Mouse (Mus musculus) midbrain, embryonic 16.5 days (tissue): ENCODE results near the gene Fam71a. TPM values are rescaled to one million over a fixed set of nuclear protein-coding genes. Genes with fewer than 3 reads are reported as not detected.
A peak's percentile ranks its signal among the peaks of the same experiment; 100 is the strongest.

Experiments used
- ATAC-seq: fragments of 200-750 bp; cut with Nextera tagmentation; 2 replicates; pipeline ENCODE4 v1.8.0; 2017; ENCODE audit warnings: moderate TSS enrichment
- H3K27ac ChIP-seq: fragments of 300-500 bp; sonication (generic); 2 replicates; pipeline ENCODE4 v1.5.1; 2014; ENCODE audit warnings: mild to moderate bottlenecking, low read length, mixed read lengths
- H3K27me3 ChIP-seq: fragments of 300-500 bp; sonication (generic); 2 replicates; pipeline ENCODE4 v1.6.1; 2014; ENCODE audit warnings: low read depth, low read length, mixed read lengths; ENCODE audit not compliant: control insufficient read depth, insufficient read depth
- H3K36me3 ChIP-seq: fragments of 300-500 bp; sonication (generic); 2 replicates; pipeline ENCODE4 v1.6.1; 2014; ENCODE audit warnings: mild to moderate bottlenecking, low read length, moderate library complexity, mixed read lengths; ENCODE audit not compliant: control insufficient read depth, insufficient read depth
- H3K4me1 ChIP-seq: fragments of 300-500 bp; sonication (generic); 2 replicates; pipeline ENCODE4 v1.6.1; 2014; ENCODE audit warnings: mild to moderate bottlenecking, low read length, mixed read lengths; ENCODE audit not compliant: control insufficient read depth, insufficient read depth
- H3K4me2 ChIP-seq: fragments of 300-500 bp; sonication (generic); 2 replicates; pipeline ENCODE4 v1.6.1; 2014; ENCODE audit warnings: mild to moderate bottlenecking, low read length, mixed read lengths
- H3K4me3 ChIP-seq: fragments of 300-500 bp; sonication (generic); 2 replicates; pipeline ENCODE4 v1.5.1; 2014; ENCODE audit warnings: low read depth, mild to moderate bottlenecking, low read length, moderate library complexity, mixed read lengths
- H3K9ac ChIP-seq: fragments of 300-500 bp; sonication (generic); 2 replicates; pipeline ENCODE4 v1.6.1; 2014; ENCODE audit warnings: low read depth, low read length, mixed read lengths
- H3K9me3 ChIP-seq: fragments of 300-500 bp; sonication (generic); replicated peaks from 2 replicates; pipeline ENCODE4 v1.6.1; 2014; ENCODE audit warnings: mild to moderate bottlenecking, low read length, mixed read lengths; ENCODE audit not compliant: control insufficient read depth, poor library complexity, severe bottlenecking
- WGBS: fragments of 180-500 bp; shearing (Covaris S2); extraction: QIAGEN DNeasy Blood & Tissue Kit; methylation state at CpG from one replicate; pipeline ENCODE4 v1.1.7; 2014; 5-methylcytosine and 5-hydroxymethylcytosine counted together
- polyA plus RNA-seq: library from polyadenylated mRNA; unstranded; fragments of >200 nt; fragmentation: Nextera tagmentation; extraction: Ambion mirVana; gene quantifications from 2 replicates; pipeline ENCODE4 v1.2.1, GENCODE M21; 2015

Gene Fam71a
- polyA plus RNA-seq, 1 experiment from 2014 or later: not detected

DNA sequence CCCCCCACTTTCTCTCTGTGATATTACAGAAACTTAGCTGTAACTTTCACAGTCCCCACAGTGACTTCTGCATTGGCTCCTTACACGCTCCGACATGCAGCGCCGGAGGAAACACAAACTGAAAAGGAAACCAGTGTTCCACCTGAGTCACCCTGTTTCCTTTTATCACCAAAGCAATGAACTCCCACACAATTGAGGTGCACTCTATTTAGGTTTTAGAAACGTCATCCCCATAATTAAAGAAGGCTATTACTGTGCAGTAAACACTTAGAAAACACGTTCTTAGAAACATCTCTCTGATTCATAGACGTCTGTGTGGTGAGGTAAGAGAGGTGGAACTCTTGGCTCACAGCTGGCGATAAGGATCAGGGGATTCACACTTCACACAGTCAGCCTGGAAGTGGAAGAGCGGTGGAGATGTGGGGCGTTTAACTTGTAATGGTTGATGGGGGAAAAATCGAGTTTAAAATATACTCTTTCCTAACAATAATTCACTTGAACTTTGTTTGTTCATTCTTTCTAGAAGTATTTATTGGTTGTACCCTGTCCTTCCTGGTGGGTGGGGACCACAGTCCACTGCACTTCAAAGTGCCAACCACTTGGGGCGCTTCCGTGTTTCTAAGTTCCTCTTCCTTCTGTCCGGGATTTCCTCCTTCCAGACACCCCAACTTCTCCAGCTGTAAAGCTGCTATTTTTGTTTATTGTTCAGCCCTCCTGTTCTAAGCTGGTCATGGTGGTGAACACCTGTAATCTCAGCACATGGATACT, 29.2 kb upstream of the Fam71a start:
- Histone ChIP-seq H3K4me1 (no peaks in the 10 kb centered on the region), H3K4me3 (no peak overlapping the region), H3K27ac (no peak overlapping the region), H3K9ac (no peak overlapping the region), H3K4me2 (no peak overlapping the region), H3K27me3 (no peaks in the 10 kb centered on the region), H3K36me3 (no peaks in the 10 kb centered on the region), H3K9me3 (no peaks in the 10 kb centered on the region)
- 59% methylated on average over 14 of the region's 14 CpGs for WGBS
- ATAC-seq: no peak

DNA sequence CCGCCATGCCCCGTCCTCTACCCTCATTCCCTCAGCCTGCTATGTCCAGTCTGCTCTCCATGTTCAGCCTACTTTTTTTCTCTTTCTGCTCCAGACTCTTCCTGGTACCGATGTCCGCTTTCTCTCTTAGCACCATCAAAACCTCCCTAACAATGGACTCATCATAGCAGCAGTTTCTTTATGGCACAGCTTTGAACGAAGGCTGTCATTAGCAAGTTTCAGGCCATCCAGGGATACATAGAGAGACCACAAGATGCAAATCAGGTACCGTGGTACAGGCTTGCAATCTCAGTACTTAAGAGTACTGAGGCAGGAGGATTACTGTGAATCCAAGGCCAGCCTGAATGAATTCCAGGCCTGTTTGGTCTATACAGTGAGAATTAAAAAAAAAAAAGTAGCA, 28.1 kb upstream of the Fam71a start:
- Histone ChIP-seq H3K36me3 (no peaks in the 10 kb centered on the region), H3K4me2 (no peak overlapping the region), H3K9me3 (no peaks in the 10 kb centered on the region), H3K9ac (no peak overlapping the region), H3K27me3 (no peaks in the 10 kb centered on the region), H3K27ac (no peak overlapping the region), H3K4me3 (no peak overlapping the region), H3K4me1 (no peaks in the 10 kb centered on the region)
- ATAC-seq: no peak
- WGBS: 84% methylated on average over 6 of the region's 6 CpGs

DNA sequence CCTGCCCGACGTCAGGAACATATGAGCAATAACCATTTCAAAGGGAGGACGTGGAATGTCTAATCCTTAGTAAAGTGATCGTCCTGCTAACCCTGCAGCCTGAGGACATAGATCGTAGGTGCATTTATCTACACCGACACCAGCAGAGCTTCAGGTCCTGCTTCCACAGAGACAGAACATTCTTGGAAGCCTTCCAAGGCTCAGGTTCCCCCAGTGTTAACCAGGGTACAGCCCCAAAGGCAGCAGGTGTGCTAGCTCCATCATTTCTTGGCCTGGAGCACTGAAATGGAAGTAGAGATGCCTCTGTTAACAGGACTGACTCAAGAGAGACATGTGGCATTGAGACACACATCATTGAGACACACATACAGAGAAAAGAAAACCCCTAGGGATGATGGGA, 27.6 kb upstream of the Fam71a start:
- no peak overlapping the region for H3K4me2 ChIP-seq
- H3K27ac ChIP-seq: no peak overlapping the region
- no peak overlapping the region for H3K4me3 ChIP-seq
- H3K9ac ChIP-seq: no peak overlapping the region
- WGBS: 39% methylated on average over 6 of the region's 6 CpGs
- H3K9me3 ChIP-seq: no peaks in the 10 kb centered on the region
- no peak for ATAC-seq
- no peaks in the 10 kb centered on the region for H3K4me1 ChIP-seq
- H3K27me3 ChIP-seq: peaks cover 3% of the 10 kb centered on the region
- H3K36me3 ChIP-seq: no peaks in the 10 kb centered on the region

DNA sequence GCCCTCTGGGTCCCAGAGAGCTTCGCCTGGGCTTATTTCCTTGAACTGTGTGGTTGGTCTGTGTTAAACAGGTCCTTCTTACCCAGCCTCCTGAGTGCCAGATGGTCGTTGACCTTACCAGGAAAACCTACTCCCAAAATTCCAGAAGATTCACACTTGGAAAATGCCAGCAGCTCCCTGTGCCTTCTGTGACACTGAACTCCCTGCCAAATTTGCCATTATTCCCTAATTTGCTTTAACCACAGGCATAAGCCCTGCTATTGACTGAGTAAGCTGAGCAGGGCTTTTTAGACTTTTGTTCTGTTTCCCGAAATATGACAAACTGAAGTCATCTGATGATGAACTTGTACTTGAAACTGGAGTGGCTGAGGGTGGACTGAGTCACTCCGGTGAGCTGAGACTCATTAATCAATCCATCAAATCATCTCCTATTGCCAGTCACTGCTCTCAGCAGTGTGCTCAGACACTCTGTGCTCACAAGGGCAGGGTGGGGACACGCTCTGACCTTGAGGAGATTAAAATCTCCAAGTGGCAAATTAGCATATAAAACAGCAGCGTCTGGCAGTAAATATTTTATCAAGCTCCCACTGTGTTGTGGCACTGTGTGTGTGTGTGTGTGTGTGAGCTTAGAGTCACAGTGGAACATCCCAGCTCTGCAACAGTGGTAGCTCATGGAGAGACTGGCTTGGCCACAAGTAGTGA, 25.2 kb upstream of the Fam71a start:
- ATAC-seq: no peak
- H3K4me2 ChIP-seq: no peak overlapping the region
- 41% methylated on average over 6 of the region's 6 CpGs for whole genome bisulfite sequencing
- H3K4me1 ChIP-seq: peaks cover 15% of the 10 kb centered on the region
- no peaks in the 10 kb centered on the region for H3K9me3 ChIP-seq
- H3K27me3 ChIP-seq: peaks cover 13% of the 10 kb centered on the region
- H3K9ac ChIP-seq: no peak overlapping the region
- no peaks in the 10 kb centered on the region for H3K36me3 ChIP-seq
- no peak overlapping the region for H3K4me3 ChIP-seq
- no peak overlapping the region for H3K27ac ChIP-seq

DNA sequence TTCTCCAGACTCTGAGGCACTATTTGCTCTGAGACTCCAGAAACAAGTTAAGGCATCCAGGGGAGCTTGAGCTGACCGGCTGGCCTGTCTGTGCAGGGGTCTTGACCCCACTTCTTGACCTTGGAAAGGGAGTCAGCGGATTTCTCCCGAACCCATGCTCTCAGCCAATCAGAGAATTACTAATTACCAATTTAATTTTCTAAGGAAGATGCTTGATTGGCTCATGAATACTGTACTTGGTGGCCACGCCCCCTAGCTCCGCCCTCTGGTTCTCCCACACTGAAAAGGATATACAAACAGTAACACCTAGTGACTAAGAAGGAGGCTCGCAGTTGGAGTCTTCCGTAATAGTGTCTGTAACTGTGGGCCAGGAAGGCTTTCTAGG, 21.8 kb upstream of the Fam71a start:
- H3K4me2 ChIP-seq: peak overlapping the region; percentile 98; the same call in 1 of the 2 replicates
- no peak overlapping the region for H3K4me3 ChIP-seq
- no peaks in the 10 kb centered on the region for H3K36me3 ChIP-seq
- H3K27ac ChIP-seq: no peak overlapping the region
- 7% methylated on average over 7 of the region's 7 CpGs for whole genome bisulfite sequencing
- H3K9me3 ChIP-seq: no peaks in the 10 kb centered on the region
- peaks cover 35% of the 10 kb centered on the region for H3K4me1 ChIP-seq
- H3K27me3 ChIP-seq: peaks cover 36% of the 10 kb centered on the region
- ATAC-seq: no peak
- H3K9ac ChIP-seq: no peak overlapping the region

DNA sequence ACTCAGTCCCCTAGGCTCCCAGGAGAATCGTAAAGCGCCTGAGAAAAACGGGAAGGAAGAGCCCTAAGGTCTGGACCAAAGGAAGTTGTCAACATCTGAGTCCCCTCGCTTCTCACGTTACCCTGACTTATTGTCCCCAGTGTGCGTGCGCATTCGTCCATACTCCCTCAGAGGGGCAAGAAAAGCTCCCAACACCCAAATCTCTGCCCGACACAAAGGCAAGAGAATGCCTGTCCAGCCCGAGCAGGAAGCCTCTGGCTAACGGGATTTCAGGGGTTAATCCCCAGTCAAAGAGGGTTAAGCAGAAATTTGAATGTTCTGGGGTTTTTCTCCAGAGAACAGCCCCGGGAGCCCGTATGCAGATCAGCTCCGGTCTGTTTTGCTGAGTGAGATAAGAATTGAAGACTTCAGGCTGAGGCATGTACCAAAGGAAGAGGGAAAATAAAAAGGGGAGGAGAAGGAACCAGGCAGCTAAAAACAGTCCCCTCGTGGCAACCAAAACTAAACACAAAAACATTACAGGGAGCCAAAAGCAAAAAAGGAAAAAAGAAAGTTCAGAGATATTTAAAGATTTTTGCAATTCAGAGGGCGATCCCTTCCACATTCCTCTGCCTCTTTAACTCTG, 21.3 kb upstream of the Fam71a start:
- peak overlapping the region; percentile 30; the same call in 1 of the 2 replicates for H3K9ac ChIP-seq
- ATAC-seq: no peak
- no peaks in the 10 kb centered on the region for H3K9me3 ChIP-seq
- 1% methylated on average over 16 of the region's 16 CpGs for WGBS
- no peaks in the 10 kb centered on the region for H3K36me3 ChIP-seq
- no peak overlapping the region for H3K27ac ChIP-seq
- peaks cover 35% of the 10 kb centered on the region for H3K4me1 ChIP-seq
- H3K4me2 ChIP-seq: peak overlapping the region; percentile 98
- peaks cover 40% of the 10 kb centered on the region for H3K27me3 ChIP-seq
- H3K4me3 ChIP-seq: peak overlapping the region; percentile 18; the same call in 1 of the 2 replicates

DNA sequence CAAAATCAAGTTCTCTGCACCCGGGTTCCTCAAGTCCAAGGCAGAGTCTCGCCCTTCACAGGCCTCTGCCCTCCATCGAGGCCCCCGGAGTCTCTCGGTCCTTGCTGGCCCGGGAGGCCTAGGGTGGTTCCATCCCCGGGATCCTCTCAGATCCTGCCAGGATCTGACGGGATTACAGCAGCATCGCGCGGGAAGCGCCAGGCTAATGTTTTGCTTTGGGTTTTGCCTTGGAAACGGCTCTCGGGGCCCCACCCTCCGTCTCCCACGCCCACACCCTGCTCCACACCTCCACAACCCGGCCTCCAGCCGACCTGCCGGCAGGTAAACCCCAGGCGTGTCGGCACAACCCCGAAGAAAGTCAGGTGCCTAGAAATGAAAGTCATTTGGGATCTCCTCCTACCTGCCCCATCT, 20.2 kb upstream of the Fam71a start:
- no peaks in the 10 kb centered on the region for H3K36me3 ChIP-seq
- H3K9me3 ChIP-seq: no peaks in the 10 kb centered on the region
- H3K27ac ChIP-seq: no peak overlapping the region
- H3K4me3 ChIP-seq: peak overlapping the region; percentile 18; the same call in 1 of the 2 replicates
- H3K4me2 ChIP-seq: peak overlapping the region; percentile 98
- peaks cover 35% of the 10 kb centered on the region for H3K4me1 ChIP-seq
- no peak for ATAC-seq
- H3K27me3 ChIP-seq: peaks cover 44% of the 10 kb centered on the region
- H3K9ac ChIP-seq: 0 out of 2 replicates have a peak overlapping the region, but pooled peaks have one; percentile 26
- WGBS: 2% methylated on average over 22 of the region's 22 CpGs

DNA sequence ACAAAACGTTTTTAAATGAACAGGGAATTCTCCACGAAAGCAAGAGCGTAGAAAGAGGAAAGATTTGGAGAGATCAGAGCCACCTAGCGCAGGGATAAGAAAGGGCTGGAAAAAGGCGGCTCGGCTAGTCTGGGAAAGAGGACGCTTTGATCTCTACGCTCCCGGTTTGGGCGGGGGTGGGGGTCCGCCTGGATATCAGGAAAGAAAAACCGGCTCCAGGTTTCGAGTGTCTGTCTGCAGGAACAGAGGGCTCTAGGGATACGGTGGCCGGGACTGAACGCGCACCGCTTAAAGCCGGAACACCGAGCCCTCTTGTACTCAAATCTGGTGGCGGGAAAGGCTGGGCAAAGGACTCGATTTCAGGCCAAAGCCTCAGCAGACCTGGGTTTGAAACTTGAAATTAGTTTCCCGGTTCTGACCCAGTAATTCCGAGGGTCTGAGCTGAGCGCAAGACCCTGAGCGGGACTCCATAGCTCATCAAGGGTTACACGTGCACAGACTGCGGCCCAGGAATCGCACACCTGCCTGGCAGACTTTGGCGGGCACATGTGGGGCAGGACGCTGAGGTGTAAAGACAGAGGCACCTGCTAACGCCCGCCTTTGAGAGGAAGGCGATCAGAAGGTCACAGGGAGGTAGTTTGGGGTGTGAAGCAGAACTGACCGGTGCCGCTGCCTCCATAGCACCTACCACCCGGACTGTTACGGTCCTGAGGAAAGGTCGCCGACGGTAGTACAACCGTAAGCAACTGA, 19.6 kb upstream of the Fam71a start:
- Histone ChIP-seq H3K9me3 (no peaks in the 10 kb centered on the region), H3K4me2 (peak overlapping the region; percentile 98), H3K27me3 (peaks cover 49% of the 10 kb centered on the region), H3K9ac (peak overlapping the region; percentile 63), H3K27ac (no peak overlapping the region), H3K4me1 (peaks cover 35% of the 10 kb centered on the region), H3K4me3 (peak overlapping the region; percentile 59), H3K36me3 (no peaks in the 10 kb centered on the region)
- no peak for ATAC-seq
- WGBS: 1% methylated on average over 42 of the region's 42 CpGs
